Mouse (Mus musculus): Measurements from ENCODE around the gene Auts2. TPM values are rescaled to one million over a fixed set of nuclear protein-coding genes. Genes with fewer than 3 reads are reported as not detected.
A peak's percentile ranks its signal among the peaks of the same experiment; 100 is the strongest.

Gene Auts2
- polyA plus RNA-seq, 1 experiment from 2014 or later: 36.0 TPM

DNA sequence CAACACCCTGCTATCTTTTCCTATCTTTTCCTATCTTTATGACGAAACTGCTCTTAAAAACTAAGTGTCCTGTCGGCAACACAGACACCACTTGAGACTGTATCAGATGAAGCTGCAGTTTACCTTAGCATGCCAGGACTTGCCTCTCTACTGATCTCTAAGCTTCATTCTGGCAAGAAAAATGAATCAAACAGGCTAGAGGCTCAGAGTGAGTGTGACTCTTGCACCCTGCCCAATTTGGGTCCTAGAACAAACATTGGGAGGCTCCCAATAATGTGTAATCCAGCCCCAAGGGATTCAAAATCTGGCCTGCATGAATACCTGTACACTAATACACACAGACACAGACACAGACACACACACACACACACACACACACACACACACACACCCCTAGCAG, 250.2 kb downstream of the Auts2 start:
- H3K4me3 ChIP-seq (ENCODE audit: low read depth, low read length): no peak overlapping the region
- no peak for DNase-seq (ENCODE audit: low spot score, missing footprints)
- H3K4me1 ChIP-seq (ENCODE audit: control insufficient read depth, insufficient read depth, low read length): peaks cover 33% of the 10 kb centered on the region
- no peak overlapping the region for H3K4me2 ChIP-seq
- WGBS: 94% methylated on average over 2 of the region's 2 CpGs
- no peaks in the 10 kb centered on the region for H3K27me3 ChIP-seq (ENCODE audit: control insufficient read depth, insufficient read depth, low read length)
- no peak overlapping the region for H3K9ac ChIP-seq (ENCODE audit: low read length)
- no peak for ATAC-seq (ENCODE audit: low FRiP score)
- H3K27ac ChIP-seq (ENCODE audit: low read depth, low read length): no peak overlapping the region
- H3K36me3 ChIP-seq (ENCODE audit: control insufficient read depth, insufficient read depth, low read length): no peaks in the 10 kb centered on the region
- H3K9me3 ChIP-seq (ENCODE audit: control insufficient read depth, low read length): no peaks in the 10 kb centered on the region

DNA sequence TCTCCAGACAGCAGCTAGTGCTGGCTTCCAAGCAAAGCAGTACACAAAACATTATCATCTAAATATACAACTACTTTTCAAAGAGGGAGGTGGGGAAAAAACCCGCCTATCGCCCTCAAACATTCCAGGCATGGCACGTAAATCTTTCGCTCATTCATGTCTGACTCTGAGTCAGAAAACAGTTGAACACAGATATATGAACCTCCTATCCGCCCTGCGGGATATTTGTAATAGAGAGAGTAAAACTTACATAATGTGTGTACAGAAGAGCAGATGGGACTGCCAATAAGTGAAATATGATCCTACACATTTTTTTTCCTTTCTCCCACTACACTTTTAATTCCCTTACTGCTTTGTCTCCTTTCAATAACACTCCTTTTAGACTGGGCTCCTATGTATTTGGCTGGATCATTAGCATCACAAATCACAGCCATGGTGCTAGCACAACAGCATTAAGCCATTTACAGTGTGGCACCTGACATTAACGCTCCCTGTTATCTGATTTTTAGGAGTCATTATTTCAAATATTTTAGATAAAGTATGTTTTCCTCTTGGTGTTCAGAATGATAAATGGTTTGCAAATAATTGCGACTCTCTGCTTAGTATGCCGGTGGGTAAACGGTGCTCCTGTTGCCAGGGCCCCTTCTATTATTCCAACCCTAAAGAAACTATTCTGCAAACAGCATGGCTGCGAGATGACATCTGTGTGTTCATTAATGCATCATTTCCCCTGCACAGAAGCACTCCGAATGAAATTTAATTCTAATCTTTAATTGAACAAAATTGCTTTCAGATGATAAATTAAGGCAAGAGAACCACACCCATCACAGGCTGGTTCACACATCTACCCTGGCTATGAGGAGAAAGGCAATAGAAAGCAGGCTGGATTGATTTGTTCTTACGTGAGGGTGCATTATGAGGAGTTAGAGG, 252.3 kb downstream of the Auts2 start:
- peak overlapping the region; percentile 26; the same call in 1 of the 2 replicates for H3K4me2 ChIP-seq
- no peak overlapping the region for H3K4me3 ChIP-seq (ENCODE audit: low read depth, low read length)
- H3K27me3 ChIP-seq (ENCODE audit: control insufficient read depth, insufficient read depth, low read length): no peaks in the 10 kb centered on the region
- H3K4me1 ChIP-seq (ENCODE audit: control insufficient read depth, insufficient read depth, low read length): peaks cover 33% of the 10 kb centered on the region
- WGBS: 44% methylated on average over 13 of the region's 13 CpGs
- H3K36me3 ChIP-seq (ENCODE audit: control insufficient read depth, insufficient read depth, low read length): no peaks in the 10 kb centered on the region
- peak; percentile 58; the same call in 1 of the 2 replicates for ATAC-seq (ENCODE audit: low FRiP score)
- no peaks in the 10 kb centered on the region for H3K9me3 ChIP-seq (ENCODE audit: control insufficient read depth, low read length)
- H3K9ac ChIP-seq (ENCODE audit: low read length): 0 out of 2 replicates have a peak overlapping the region, but pooled peaks have one; percentile 4
- 0 out of 2 replicates have a peak overlapping the region, but pooled peaks have one; percentile 7 for H3K27ac ChIP-seq (ENCODE audit: low read depth, low read length)
- DNase-seq (ENCODE audit: low spot score, missing footprints): no peak

DNA sequence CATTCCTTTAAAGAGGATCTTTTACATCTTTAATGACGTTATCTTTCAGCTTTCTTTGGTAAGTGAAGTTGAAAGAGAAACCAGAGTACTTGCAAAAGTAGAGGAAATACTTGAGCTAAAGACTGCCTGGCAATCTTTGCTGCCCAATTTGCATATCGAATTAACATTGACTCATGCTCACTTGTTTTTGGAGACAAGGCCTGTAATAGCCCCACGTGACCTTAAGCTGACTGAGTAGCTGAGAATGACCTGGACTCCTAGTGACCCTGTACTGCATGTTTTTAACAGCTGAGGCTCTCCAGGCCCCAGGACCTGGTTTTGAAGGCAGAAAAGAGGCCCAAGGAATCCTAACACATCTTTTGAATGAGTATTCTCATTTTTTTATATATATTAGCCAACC, 259.4 kb downstream of the Auts2 start:
- Histone ChIP-seq H3K36me3 (ENCODE audit: control insufficient read depth, insufficient read depth, low read length) (no peaks in the 10 kb centered on the region), H3K9ac (ENCODE audit: low read length) (no peak overlapping the region), H3K4me3 (ENCODE audit: low read depth, low read length) (no peak overlapping the region), H3K4me2 (no peak overlapping the region), H3K27me3 (ENCODE audit: control insufficient read depth, insufficient read depth, low read length) (no peaks in the 10 kb centered on the region), H3K9me3 (ENCODE audit: control insufficient read depth, low read length) (no peaks in the 10 kb centered on the region), H3K4me1 (ENCODE audit: control insufficient read depth, insufficient read depth, low read length) (no peaks in the 10 kb centered on the region), H3K27ac (ENCODE audit: low read depth, low read length) (no peak overlapping the region)
- ATAC-seq (ENCODE audit: low FRiP score): no peak
- no peak for DNase-seq (ENCODE audit: low spot score, missing footprints)
- 84% methylated on average over 3 of the region's 3 CpGs for WGBS

DNA sequence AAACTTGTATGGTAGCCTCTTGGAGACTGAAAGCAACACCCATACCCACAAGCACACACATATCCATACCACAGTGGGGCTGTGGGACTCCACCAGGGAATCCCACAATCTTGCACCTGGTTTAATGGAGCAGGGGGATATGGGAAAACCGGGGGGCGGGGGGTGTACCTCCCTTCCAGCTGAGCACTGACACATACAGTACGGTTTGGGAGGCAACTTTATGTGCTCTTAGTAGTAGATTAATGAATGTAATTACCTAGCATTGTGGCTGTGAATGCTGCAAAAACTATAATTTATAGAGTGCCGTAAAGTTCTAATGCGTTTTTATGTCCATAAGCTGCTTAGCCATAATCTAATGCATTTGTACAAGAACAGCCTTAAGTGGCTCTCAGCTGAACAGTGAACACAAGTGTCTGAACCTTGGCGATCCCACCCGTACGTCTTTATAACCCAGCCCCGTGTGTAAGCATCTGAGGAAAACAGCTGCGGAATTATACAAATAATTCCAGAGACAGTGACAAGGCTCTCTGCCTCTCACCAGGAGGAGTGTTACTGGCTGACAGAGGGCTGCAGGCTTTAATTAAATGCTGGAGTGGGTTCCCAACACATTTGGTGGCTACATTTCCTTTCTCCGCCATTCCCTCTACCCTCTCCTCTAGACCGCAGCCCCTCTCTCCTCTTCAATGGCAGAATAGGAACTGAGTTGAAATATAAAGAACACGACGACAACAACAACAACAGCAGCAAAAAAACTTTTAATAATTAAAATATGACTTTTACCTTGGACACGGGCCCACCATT, 268.8 kb downstream of the Auts2 start:
- no peak for DNase-seq (ENCODE audit: low spot score, missing footprints)
- H3K27me3 ChIP-seq (ENCODE audit: control insufficient read depth, insufficient read depth, low read length): peaks cover 6% of the 10 kb centered on the region; the same call in 1 of the 2 replicates
- peaks cover 6% of the 10 kb centered on the region for H3K4me1 ChIP-seq (ENCODE audit: control insufficient read depth, insufficient read depth, low read length)
- no peak overlapping the region for H3K4me3 ChIP-seq (ENCODE audit: low read depth, low read length)
- 87% methylated on average over 15 of the region's 15 CpGs for WGBS
- H3K4me2 ChIP-seq: no peak overlapping the region
- H3K9ac ChIP-seq (ENCODE audit: low read length): no peak overlapping the region
- no peak for ATAC-seq (ENCODE audit: low FRiP score)
- no peaks in the 10 kb centered on the region for H3K36me3 ChIP-seq (ENCODE audit: control insufficient read depth, insufficient read depth, low read length)
- H3K9me3 ChIP-seq (ENCODE audit: control insufficient read depth, low read length): no peaks in the 10 kb centered on the region
- H3K27ac ChIP-seq (ENCODE audit: low read depth, low read length): no peak overlapping the region

DNA sequence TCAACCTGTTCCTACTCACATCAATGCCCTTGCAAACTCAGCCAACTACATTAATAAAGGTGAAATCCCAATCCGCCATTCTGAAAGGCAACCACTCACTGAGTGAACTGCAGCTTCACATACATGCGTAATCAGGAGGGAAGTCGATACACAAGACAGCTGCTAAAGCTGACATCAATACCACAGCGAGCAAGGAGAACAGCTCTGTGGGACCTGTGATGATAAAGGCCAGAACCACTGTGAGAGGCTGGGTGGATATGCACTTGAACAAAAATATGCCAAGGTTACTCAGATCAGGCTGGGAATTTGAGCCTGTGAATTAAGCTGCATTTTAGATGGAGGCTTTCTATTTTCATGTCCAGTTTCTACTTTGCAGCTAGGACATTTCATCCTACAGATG, 271.0 kb downstream of the Auts2 start:
- Histone ChIP-seq H3K4me2 (no peak overlapping the region), H3K4me3 (ENCODE audit: low read depth, low read length) (no peak overlapping the region), H3K27ac (ENCODE audit: low read depth, low read length) (no peak overlapping the region), H3K27me3 (ENCODE audit: control insufficient read depth, insufficient read depth, low read length) (peaks cover 6% of the 10 kb centered on the region), H3K9me3 (ENCODE audit: control insufficient read depth, low read length) (no peaks in the 10 kb centered on the region), H3K4me1 (ENCODE audit: control insufficient read depth, insufficient read depth, low read length) (peaks cover 14% of the 10 kb centered on the region), H3K36me3 (ENCODE audit: control insufficient read depth, insufficient read depth, low read length) (no peaks in the 10 kb centered on the region), H3K9ac (ENCODE audit: low read length) (no peak overlapping the region)
- 82% methylated on average over 4 of the region's 4 CpGs for WGBS
- DNase-seq (ENCODE audit: low spot score, missing footprints): no peak
- no peak for ATAC-seq (ENCODE audit: low FRiP score)

DNA sequence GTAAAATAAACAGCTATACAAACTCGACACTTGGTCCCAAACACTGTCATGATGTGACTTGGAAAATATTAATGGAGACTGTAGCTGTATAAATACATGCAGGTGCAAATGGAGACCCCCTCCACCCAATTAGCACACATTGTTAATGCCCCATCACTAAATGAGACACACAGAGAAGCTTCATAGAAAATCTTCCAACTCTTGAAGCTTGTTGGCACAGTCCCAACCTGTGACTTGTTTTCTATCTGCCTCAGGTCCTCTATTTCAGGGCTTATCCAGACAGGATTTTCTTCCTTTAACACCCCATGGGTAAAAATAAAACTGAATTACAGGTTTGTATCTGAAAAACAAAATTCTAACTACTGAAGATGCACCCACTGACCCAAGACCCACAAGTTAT, 272.2 kb downstream of the Auts2 start:
- Histone ChIP-seq H3K4me2 (no peak overlapping the region), H3K27me3 (ENCODE audit: control insufficient read depth, insufficient read depth, low read length) (peaks cover 10% of the 10 kb centered on the region), H3K4me1 (ENCODE audit: control insufficient read depth, insufficient read depth, low read length) (peaks cover 14% of the 10 kb centered on the region), H3K9ac (ENCODE audit: low read length) (no peak overlapping the region), H3K27ac (ENCODE audit: low read depth, low read length) (no peak overlapping the region), H3K4me3 (ENCODE audit: low read depth, low read length) (no peak overlapping the region), H3K36me3 (ENCODE audit: control insufficient read depth, insufficient read depth, low read length) (no peaks in the 10 kb centered on the region), H3K9me3 (ENCODE audit: control insufficient read depth, low read length) (no peaks in the 10 kb centered on the region)
- DNase-seq (ENCODE audit: low spot score, missing footprints): no peak
- 92% methylated on average over 1 of the region's 1 CpGs for WGBS
- ATAC-seq (ENCODE audit: low FRiP score): no peak

DNA sequence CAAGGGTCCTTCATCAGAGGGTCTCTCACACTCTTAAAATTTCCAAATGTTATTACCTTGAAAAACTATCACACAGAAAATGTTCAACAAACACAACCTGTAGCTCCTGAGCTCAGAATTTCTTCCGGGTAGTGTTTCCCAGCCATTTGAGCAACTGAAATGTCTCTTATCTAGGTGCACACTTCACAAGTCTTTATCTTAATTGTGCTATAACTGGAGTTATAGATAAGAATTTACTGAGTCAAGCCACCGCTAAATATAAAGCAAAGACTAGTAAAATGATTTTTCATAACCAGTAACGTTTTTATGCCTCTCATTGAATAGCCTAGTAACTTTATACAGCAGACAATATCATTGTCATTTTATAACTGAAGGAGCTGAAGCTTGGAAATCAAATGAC, 273.1 kb downstream of the Auts2 start:
- no peak overlapping the region for H3K27ac ChIP-seq (ENCODE audit: low read depth, low read length)
- no peak overlapping the region for H3K4me3 ChIP-seq (ENCODE audit: low read depth, low read length)
- WGBS: 91% methylated on average over 3 of the region's 3 CpGs

DNA sequence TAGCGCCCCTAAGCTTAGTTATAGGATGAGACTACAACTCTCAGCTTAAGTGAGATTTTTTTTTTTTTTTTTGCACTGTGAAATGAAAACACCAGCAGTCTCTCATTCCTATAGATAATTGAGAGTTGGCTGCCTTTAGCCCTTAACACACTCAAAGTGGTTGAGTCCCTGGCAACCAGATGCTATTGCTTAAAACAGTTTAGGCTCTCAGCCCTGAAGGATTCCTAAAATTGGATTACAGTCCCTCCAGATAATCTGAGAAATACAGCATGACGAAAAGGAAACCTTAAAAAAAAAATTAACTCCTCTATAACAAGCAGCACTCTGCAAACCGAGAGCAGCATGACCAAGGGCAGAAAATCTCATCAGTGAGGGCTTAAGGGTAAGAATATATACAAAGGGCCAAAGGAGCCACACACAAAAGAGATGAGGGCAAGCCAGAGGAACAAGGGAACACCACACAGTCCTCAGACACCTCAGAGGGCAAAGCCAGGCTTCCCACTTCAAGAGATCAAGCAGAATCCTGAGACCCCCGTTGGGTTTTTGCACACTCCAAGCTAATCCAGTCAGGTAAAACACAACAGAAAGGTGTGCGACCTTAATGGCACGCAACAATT, 274.7 kb downstream of the Auts2 start:
- DNase-seq (ENCODE audit: low spot score, missing footprints) (no peak), ATAC-seq (ENCODE audit: low FRiP score) (peak; percentile 46; the same call in 1 of the 2 replicates)
- Histone ChIP-seq H3K4me1 (ENCODE audit: control insufficient read depth, insufficient read depth, low read length) (peaks cover 20% of the 10 kb centered on the region), H3K27ac (ENCODE audit: low read depth, low read length) (no peak overlapping the region), H3K36me3 (ENCODE audit: control insufficient read depth, insufficient read depth, low read length) (no peaks in the 10 kb centered on the region), H3K4me3 (ENCODE audit: low read depth, low read length) (no peak overlapping the region), H3K4me2 (no peak overlapping the region), H3K27me3 (ENCODE audit: control insufficient read depth, insufficient read depth, low read length) (peaks cover 16% of the 10 kb centered on the region), H3K9ac (ENCODE audit: low read length) (no peak overlapping the region), H3K9me3 (ENCODE audit: control insufficient read depth, low read length) (no peaks in the 10 kb centered on the region)
- WGBS: 25% methylated on average over 6 of the region's 6 CpGs

More for the DNA sequence above, 273.1 kb downstream of the Auts2 start:
- H3K36me3 ChIP-seq (ENCODE audit: control insufficient read depth, insufficient read depth, low read length): no peaks in the 10 kb centered on the region
- no peaks in the 10 kb centered on the region for H3K9me3 ChIP-seq (ENCODE audit: control insufficient read depth, low read length)
- peaks cover 15% of the 10 kb centered on the region for H3K4me1 ChIP-seq (ENCODE audit: control insufficient read depth, insufficient read depth, low read length)
- H3K4me2 ChIP-seq: no peak overlapping the region
- ATAC-seq (ENCODE audit: low FRiP score): no peak
- H3K9ac ChIP-seq (ENCODE audit: low read length): no peak overlapping the region
- no peak for DNase-seq (ENCODE audit: low spot score, missing footprints)
- peaks cover 13% of the 10 kb centered on the region for H3K27me3 ChIP-seq (ENCODE audit: control insufficient read depth, insufficient read depth, low read length)

All from midbrain, embryonic 11.5 days (tissue).